Mouse (Mus musculus) myocyte (in vitro differentiated cells): ENCODE results near the gene Upk2. TPM values are rescaled to one million over a fixed set of nuclear protein-coding genes. Genes with fewer than 3 reads are reported as not detected.
"Not testable (repeated sequence)": the region's sequence is repeated elsewhere in the genome, so short reads cannot be mapped to it uniquely, and the experiment has no call there.

Experiments used
- H3K27me3 ChIP-seq: one replicate; pipeline ENCODE4 v1.6.1; 2011; ENCODE audit not compliant: control insufficient read depth, insufficient read depth, insufficient read length
- H3K36me3 ChIP-seq: one replicate; pipeline ENCODE4 v1.6.1; 2011; ENCODE audit not compliant: control insufficient read depth, insufficient read depth
- H3K4me2 ChIP-seq: one replicate; pipeline ENCODE4 v1.6.1; 2011; ENCODE audit warnings: low read depth, control low read depth
- H3K4me3 ChIP-seq: one replicate; pipeline ENCODE4 v1.5.1; 2011; ENCODE audit warnings: mild to moderate bottlenecking, control low read depth, moderate library complexity
- H3K79me2 ChIP-seq: one replicate; pipeline ENCODE4 v1.6.1; 2011; ENCODE audit not compliant: control insufficient read depth, insufficient read depth
- H3ac ChIP-seq: one replicate; pipeline ENCODE4 v1.6.1; 2011; ENCODE audit not compliant: control insufficient read depth, insufficient read length
- CEBPB ChIP-seq: IDR thresholded peaks from 2 replicates; pipeline ENCODE4 v1.6.1; 2011; ENCODE audit warnings: mild to moderate bottlenecking, moderate library complexity; ENCODE audit not compliant: poor library complexity, insufficient read depth, severe bottlenecking
- E2F4 ChIP-seq: IDR thresholded peaks from one replicate; pipeline ENCODE4 v1.6.1; 2011; ENCODE audit warnings: mild to moderate bottlenecking, control low read depth, moderate library complexity; ENCODE audit not compliant: insufficient read depth
- MAX ChIP-seq: IDR thresholded peaks from one replicate; pipeline ENCODE4 v1.6.1; 2011; ENCODE audit warnings: low read depth, mild to moderate bottlenecking, control low read depth
- MYOD1 ChIP-seq, 3 experiments: IDR thresholded peaks; one replicate each; pipeline ENCODE4 v1.6.1; 2011; ENCODE audit warnings: control low read depth in 2 of 3, low read depth in 2 of 3, mild to moderate bottlenecking in 2 of 3, moderate library complexity in 1 of 3; ENCODE audit not compliant: insufficient read length in 2 of 3, control insufficient read depth in 1 of 3
- MYOG ChIP-seq, 3 experiments: IDR thresholded peaks; one replicate each; pipeline ENCODE4 v1.6.1; 2011; ENCODE audit warnings: control low read depth in 2 of 3, low read depth in 2 of 3, mild to moderate bottlenecking in 2 of 3; ENCODE audit not compliant: insufficient read length in 2 of 3, control insufficient read depth in 1 of 3, insufficient read depth in 1 of 3
- POLR2A ChIP-seq: IDR thresholded peaks from one replicate; pipeline ENCODE4 v1.6.1; 2011; ENCODE audit warnings: low read depth, mild to moderate bottlenecking, control low read depth, moderate library complexity; ENCODE audit not compliant: insufficient read length
- POLR2AphosphoS2 ChIP-seq: IDR thresholded peaks from one replicate; pipeline ENCODE4 v1.6.1; 2011; ENCODE audit warnings: low read depth, control low read depth; ENCODE audit not compliant: insufficient read length
- REST ChIP-seq: IDR thresholded peaks from one replicate; pipeline ENCODE4 v1.6.1; 2011; ENCODE audit warnings: mild to moderate bottlenecking, control low read depth, moderate library complexity; ENCODE audit not compliant: insufficient read depth, insufficient read length
- SRF ChIP-seq: IDR thresholded peaks from one replicate; pipeline ENCODE4 v1.6.1; 2011; ENCODE audit warnings: low read depth; ENCODE audit not compliant: control insufficient read depth, insufficient read length
- TCF12 ChIP-seq: IDR thresholded peaks from one replicate; pipeline ENCODE4 v1.6.1; 2011; ENCODE audit warnings: mild to moderate bottlenecking, control low read depth; ENCODE audit not compliant: poor library complexity, insufficient read depth, severe bottlenecking
- TCF3 ChIP-seq: IDR thresholded peaks from one replicate; pipeline ENCODE4 v1.6.1; 2011; ENCODE audit warnings: low read depth, control low read depth; ENCODE audit not compliant: insufficient read length
- USF1 ChIP-seq: IDR thresholded peaks from one replicate; pipeline ENCODE4 v1.6.1; 2011; ENCODE audit warnings: low read depth, mild to moderate bottlenecking, control low read depth, moderate library complexity
- polyA plus RNA-seq: library from polyadenylated mRNA; unstranded; fragments of >200 nt; fragmentation: generic; extraction: Trizol; gene quantifications from one replicate; pipeline ENCODE4 v1.2.1, GENCODE M21; 2012; ENCODE audit warnings: missing spikeins

Gene Upk2
- polyA plus RNA-seq, 1 experiment: not detected

- Histone ChIP-seq H3K36me3 (peaks cover 46% of the 10 kb centered on the region), H3K4me2 (no peak overlapping the region), H3ac (no peak overlapping the region), H3K79me2 (peaks cover 29% of the 10 kb centered on the region), H3K4me3 (no peak overlapping the region), H3K27me3 (no peaks in the 10 kb centered on the region)
- TF ChIP-seq POLR2AphosphoS2 (peak; percentile 53), REST (no peak), CEBPB (no peak), MYOG (IDR thresholded peaks at IDR 0.05; ENCODE audit: control insufficient read depth in 1 of 3, insufficient read depth in 1 of 3, insufficient read length in 2 of 3, low read depth in 2 of 3) (no peak), POLR2A (no peak), SRF (no peak), TCF3 (no peak)
Observed at GRCm38 (mm10) chr9:44411601-44412130, 43.1 kb downstream of the Upk2 start.

DNA sequence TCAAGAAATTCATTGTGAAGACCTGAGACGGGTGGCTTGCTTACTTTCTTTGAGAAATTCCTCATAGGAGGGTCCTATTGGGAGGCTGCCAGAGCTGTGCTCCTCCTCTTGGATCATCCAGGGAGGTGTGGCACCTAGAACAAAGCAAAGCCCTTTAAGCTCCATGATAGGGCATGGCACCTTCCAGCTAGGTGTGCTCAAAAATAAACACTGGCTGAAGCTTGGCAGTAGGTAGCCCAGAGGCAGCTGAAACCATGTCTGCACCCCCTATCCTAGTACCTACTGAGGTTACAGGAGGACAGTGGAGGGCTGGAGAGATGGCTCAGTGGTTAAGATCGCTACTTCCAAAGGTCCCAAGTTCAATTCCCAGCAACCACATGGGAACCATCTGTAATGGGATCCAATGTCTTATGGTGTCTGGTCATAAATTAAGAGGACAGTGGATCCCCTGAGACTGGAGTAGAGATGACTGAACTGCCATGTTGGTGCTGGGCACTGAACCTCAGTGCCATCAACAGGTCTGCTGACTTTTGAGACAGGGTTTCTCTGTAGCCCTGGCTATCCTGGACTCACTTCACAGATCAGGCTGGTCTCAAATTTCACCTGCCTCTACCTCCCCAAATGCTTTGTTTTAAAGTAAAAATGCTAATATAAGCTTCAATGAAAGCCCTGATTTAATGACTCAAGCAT, 44.0 kb downstream of the Upk2 start:
- Histone ChIP-seq H3K36me3 (peaks cover 44% of the 10 kb centered on the region), H3K4me3 (no peak overlapping the region), H3K79me2 (peaks cover 37% of the 10 kb centered on the region), H3K4me2 (no peak overlapping the region), H3ac (no peak overlapping the region), H3K27me3 (no peaks in the 10 kb centered on the region)
- TF ChIP-seq POLR2A (no peak), TCF12 (no peak), REST (no peak), E2F4 (no peak), USF1 (no peak), MAX (no peak), POLR2AphosphoS2 (peak; percentile 55), SRF (no peak), MYOD1 (IDR thresholded peaks at IDR 0.05; ENCODE audit: control insufficient read depth in 1 of 3, insufficient read length in 2 of 3, low read depth in 2 of 3) (no peak)

DNA sequence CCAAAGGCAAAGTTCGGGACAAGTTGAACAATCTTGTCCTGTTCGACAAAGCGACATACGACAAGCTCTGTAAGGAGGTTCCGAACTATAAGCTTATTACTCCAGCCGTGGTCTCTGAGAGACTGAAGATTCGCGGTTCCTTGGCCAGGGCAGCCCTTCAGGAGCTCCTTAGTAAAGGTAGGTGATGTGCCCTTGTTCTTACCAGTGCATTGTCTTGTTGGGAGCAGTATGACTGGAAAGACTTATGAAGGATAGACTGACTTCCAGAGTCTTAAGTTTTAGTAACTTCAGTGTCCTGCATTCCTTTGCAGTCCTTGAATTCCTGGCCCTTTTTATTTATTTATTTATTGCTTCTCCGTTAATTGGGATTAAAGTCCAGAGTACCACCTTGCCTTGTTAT, 46.1 kb downstream of the Upk2 start:
- Histone ChIP-seq H3K36me3 (peaks cover 50% of the 10 kb centered on the region), H3K79me2 (peaks cover 48% of the 10 kb centered on the region), H3K4me2 (peak overlapping the region; percentile 93), H3K4me3 (peak overlapping the region; percentile 97)
- not testable (repeated sequence) for H3K27me3 ChIP-seq, H3ac ChIP-seq

DNA sequence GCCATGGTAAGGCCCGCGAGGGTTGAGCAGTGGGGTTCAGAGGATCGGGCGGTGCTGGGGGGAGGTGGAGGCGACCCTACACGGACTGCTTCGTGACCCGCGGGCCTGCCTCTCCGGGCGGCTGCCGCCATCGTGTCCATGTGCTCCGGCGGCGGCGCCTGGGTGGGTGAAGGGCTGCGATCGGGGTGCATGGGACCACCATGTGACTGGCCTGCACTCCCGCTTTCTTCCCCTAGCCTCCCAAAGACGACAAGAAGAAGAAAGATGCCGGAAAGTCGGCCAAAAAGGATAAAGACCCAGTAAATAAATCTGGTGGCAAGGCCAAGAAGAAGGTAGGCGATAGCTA, 47.1 kb downstream of the Upk2 start:
- Histone ChIP-seq H3K4me2 (peak overlapping the region; percentile 93), H3K79me2 (peaks cover 48% of the 10 kb centered on the region), H3K4me3 (peak overlapping the region; percentile 97), H3K36me3 (peaks cover 50% of the 10 kb centered on the region), H3K27me3 (no peaks in the 10 kb centered on the region), H3ac (peak overlapping the region; percentile 54)
- TF ChIP-seq POLR2AphosphoS2 (peak; percentile 52), MYOD1 (IDR thresholded peaks at IDR 0.05; ENCODE audit: control insufficient read depth in 1 of 3, insufficient read length in 2 of 3, low read depth in 2 of 3) (no peak), TCF3 (no peak), POLR2A (peak; percentile 54), REST (no peak)

GRCm38 (mm10) chr9:44406906-44407751, 47.6 kb downstream of the Upk2 start, which contains the start of the genes Rps25 and Trappc4:
Gene Rps25, plus strand, starts transcription at chr9:44407139.
Gene Trappc4, minus strand, starts transcription at chr9:44407600.
- Histone ChIP-seq H3ac (peak within 1 kb of the TSS; percentile 54), H3K4me2 (peak within 1 kb of the TSS; percentile 93), H3K4me3 (peak within 1 kb of the TSS; percentile 97), H3K27me3 (no peaks in the 10 kb centered on the region), H3K36me3 (peaks cover 47% of the 10 kb centered on the region), H3K79me2 (peaks cover 48% of the 10 kb centered on the region)
- TF ChIP-seq POLR2A (peak; percentile 71), USF1 (no peak), POLR2AphosphoS2 (peak; percentile 54), REST (no peak), SRF (peak; percentile 11), TCF12 (no peak), TCF3 (no peak), CEBPB (no peak), E2F4 (no peak), MYOD1 (IDR thresholded peaks at IDR 0.05; ENCODE audit: control insufficient read depth in 1 of 3, insufficient read length in 2 of 3, low read depth in 2 of 3) (no peak), MAX (no peak), MYOG (IDR thresholded peaks at IDR 0.05; ENCODE audit: control insufficient read depth in 1 of 3, insufficient read depth in 1 of 3, insufficient read length in 2 of 3, low read depth in 2 of 3) (no peak)
